Mouse (Mus musculus): ENCODE measurements around the gene Nr1d1.

GRCm38 (mm10) chr11:98755726-98756380 lies 19.3 kb downstream of the Nr1d1 start:
- TF ChIP-seq CTCF (IDR thresholded peaks at IDR 0.05; ENCODE audit: low read depth, low read length), result no peak
- no peak for TF ChIP-seq POLR2A (IDR thresholded peaks at IDR 0.05; ENCODE audit: insufficient read depth, low read length)
- TF ChIP-seq EP300 (IDR thresholded peaks at IDR 0.05; ENCODE audit: insufficient read depth, low read depth, low read length), result no peak
